Mouse (Mus musculus): ENCODE measurements around the gene Dph1.

Gene Dph1

DNA sequence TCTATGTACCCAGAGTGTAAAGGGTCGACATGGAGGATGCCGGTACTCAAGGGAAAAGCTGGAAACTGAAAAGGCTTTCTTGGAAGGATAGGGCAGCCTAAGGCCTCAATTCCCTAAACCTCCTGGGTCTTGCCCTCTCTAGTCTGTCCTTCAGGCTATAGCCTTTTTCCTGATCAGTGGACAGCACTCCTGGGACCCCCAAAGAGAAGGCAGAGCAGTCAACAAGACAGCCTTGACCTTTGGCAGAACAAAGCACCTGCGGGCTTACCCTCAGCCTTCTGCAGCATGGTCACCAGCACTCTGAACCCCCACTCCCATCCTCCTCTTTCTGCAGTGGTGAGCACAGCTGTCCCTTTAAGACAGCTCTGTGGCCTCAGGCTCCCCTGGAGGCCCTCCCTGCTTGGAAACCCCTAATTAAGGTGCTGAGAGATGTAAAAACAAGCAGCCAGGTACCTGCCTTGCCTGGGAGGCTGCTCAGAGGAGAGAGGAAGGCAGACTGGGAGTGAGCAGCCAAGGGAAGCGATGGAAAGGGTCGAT is at the start of gene Dph1:
Gene Dph1 (minus strand): TSS at position 337 of the 537 bp plus-strand sequence.
- no peak for DNase-seq (ENCODE audit: low spot score in 2 of 2)

DNA sequence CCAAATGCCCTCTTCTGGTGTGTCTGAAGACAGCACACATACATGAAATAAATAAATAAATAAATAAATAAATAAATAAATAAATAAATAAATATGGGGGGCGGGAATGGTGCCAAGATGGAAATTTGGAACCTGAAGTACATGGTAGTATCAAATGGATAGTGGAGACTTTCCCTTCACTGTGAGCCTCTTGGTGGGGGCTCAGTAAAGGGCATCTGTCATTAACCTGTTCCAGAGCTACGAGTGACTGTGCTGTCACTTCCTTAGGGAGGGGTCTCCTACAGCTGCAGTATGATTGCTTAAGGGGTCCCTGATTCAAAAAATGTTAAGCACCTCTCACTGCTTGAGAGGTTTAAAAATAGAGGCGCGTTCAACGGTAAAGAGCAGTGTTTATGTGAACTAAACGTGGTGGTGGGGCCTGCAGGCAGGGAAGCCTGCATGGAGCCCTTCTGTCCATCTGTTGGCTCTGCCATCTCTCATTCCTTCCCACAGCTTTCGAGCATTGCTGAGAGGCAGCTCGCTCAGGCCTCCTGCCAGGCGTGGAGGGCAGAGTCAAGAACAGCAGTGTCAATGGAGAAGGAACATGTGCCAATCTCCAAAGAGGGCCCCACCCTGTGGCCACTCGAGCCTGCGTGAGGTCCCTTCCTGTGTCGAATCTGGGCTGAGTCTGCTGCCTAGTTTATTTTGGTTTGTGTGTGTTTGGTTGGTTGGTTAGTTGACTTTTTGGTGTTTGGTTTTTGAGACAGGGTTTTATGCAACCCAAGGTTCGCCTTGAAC is 49.3 kb upstream of the Dph1 start:
- DNase-seq (ENCODE audit: low spot score in 2 of 2): no peak

DNA sequence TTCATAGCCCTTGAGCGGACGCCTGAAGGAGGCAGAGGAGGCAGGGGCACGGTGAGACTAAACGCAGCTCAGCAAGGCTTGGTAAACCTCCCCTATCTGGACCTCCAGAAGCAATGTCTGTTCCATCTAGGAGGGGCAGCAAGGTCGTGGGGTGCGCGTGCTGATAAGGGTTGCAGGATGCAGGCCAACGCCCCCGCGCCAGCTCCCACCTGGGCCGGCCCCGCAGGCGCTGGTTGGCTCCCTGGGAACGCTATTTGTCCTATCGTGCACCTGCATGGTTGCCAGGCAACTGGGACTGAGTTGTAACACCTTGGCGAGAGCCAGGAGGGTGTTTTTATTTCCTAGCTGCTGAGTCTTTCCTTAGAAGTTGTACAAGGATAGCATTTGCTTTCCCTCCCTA is 43.7 kb upstream of the Dph1 start:
- no peak for DNase-seq (ENCODE audit: low spot score in 2 of 2)

DNA sequence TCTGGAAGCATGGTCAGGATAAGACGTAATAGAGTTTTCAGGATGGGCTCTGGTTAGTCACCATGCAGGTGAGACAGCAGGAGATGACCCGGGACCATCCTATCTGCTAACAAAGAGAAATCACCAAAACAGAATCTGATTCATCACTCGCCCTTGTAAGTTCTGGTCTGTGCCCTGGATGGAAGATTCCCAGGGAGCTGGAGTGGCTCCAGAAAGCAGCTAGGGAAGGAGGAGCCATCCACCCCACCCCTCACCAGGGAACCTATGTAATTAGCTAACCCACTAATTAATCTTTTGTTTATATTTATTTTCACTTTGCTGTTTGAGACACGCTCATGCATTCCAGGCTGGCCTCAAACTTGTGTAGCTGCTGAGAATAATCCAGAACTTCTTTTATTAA is 41.4 kb upstream of the Dph1 start:
- no peak for DNase-seq (ENCODE audit: low spot score in 2 of 2)

DNA sequence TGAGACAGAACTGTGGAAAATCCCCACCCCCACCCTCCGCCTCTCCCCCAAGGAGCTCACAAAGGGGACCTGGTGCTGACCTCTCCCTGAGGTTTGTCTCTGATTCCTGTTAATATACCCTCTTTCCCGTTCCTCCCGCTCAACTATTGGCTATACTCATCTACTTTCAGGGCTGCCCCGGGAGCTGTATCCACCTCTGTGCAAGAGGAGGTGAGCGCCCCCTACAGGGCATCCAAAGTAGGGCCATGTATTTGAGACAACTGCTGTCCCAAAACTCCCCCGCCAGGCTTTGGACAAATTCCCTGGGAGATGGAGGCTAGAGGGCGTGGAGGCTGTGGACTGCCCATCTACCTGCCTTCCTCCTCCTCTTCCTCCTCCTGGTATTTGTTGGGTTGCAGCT is 40.7 kb upstream of the Dph1 start:
- DNase-seq (ENCODE audit: low spot score in 2 of 2): peak; percentile 36 to 58

DNA sequence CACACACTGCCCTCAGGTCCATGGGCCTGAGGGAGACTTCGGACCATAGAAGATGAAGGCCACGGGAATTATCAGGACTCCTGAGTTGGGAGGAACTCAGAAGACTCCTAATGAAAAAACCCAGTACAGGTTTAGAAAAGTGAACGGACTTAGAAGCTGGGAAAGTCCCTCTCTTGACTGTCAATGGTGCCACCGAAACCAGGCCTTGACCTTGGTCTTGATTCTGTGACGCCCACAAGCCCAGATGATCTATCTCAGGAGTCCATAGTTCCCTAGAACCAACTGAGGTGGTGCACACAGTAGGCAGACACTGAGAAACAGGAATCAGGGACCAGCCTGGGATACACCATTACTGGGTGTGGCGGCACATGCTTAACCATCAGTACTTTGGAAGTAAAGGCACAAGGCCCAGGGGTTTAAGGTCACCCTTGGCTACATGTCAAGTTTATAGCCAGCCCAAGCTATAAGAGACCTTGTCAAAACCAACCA is 39.3 kb upstream of the Dph1 start:
- DNase-seq (ENCODE audit: low spot score in 2 of 2): no peak

DNA sequence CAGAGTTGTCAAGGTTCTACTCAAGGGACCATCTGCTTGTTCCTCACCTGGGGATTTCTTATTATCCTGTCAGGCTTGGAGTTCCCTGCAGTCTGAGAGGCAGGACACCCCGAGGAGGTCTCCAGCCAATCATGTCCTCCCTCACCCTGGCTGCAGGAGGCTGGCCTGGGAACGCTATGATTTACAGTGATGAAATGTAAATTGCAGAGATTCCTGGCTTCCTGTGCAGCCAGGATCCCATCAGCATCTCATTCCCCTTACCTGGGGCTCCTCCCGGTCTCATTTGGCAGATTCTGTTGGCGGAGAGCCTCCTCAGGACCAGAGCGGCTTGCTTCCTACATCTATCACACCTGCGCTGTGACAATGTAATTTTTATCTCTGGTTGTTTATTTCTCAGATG is 38.2 kb upstream of the Dph1 start:
- no peak for DNase-seq (ENCODE audit: low spot score in 2 of 2)

DNA sequence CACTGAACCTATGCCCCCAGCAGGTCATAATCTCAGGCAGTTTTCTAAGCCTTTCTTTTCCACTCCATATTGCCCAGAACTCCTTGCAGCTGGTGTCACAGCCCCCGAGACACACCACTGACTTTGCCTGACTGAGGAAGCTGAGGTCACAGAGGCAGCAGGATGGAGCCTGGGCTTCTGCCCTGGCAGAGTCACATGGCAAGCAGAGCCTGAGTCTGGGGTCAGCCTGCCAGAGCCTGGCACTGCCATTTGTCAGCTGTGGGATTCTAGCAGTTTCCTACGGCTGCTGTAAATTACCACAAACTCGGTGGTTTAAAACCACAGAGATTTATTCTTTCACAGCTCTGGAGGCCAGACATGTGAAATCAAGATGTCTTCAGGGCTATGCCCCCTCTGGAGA is 36.6 kb upstream of the Dph1 start:
- no peak for DNase-seq (ENCODE audit: low spot score in 2 of 2)

DNA sequence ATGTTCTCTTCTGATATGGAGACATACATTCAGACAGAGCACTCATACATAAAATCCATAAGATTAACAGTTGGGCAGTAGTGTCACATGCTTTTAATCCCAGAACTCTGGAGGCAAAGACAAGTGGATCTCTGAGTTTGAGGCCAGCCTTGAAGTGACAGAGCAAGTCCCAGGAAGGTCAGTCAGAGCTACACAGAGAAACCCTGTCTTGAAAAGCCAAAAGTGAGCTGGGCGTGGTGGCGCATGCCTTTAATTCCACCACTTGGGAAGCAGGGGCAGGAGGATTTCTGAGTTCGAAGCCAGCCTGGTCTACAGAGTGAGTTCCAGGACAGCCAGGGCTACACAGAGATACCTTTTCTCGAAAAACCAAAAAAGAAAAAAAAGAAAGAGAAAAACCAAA is 33.8 kb upstream of the Dph1 start:
- DNase-seq (ENCODE audit: low spot score in 2 of 2): no peak

DNA sequence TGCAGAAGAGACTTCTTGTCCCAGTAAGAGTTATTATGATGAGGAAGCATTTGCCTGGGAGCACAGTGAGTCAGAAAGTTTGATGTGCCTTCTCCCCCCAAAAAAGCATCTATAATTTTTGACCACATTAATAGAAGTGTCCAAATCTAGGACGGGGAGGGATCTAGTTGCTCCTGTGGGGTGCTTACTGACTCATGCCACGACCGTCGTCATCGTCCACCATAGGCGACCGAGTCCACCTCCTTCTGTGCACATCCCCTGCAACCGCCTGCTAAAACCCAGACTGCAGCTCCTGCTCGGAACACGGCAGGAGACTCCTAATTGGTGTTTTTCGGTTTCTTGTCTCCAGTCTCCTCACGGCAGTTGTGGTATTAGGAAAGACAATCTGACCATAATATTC is 33.0 kb upstream of the Dph1 start:
- DNase-seq (ENCODE audit: low spot score in 2 of 2): no peak

DNA sequence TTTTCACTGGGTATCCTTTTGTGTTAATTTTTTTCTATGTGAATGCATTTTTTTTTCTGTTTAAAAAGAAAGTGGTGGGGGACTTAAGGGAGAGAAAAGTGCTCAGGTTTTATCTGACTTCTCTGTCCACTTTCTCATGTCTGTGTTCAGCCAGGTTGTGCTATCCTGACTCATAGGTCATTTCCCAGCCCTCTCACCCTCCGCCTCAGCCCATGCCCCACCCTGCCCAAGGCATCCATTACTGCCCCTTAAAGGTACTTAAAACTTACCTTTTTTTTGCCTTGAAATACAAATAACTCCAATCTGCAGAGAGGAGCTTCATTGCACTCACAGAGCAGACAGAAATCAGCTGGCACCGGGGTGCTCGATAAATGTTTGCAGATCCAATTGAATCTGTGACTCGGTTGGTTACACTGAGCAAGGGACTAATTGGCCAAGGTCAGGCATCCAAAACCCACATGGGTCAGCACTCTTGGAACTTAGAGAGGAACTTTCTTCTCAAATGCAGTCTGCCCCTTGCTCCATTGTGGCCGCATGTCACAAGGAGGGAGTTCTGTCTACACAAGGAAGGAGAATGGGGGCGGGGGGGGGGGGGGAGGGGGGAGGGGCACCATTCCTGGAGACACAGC is 29.6 kb upstream of the Dph1 start:
- DNase-seq (ENCODE audit: low spot score in 2 of 2): no peak

DNA sequence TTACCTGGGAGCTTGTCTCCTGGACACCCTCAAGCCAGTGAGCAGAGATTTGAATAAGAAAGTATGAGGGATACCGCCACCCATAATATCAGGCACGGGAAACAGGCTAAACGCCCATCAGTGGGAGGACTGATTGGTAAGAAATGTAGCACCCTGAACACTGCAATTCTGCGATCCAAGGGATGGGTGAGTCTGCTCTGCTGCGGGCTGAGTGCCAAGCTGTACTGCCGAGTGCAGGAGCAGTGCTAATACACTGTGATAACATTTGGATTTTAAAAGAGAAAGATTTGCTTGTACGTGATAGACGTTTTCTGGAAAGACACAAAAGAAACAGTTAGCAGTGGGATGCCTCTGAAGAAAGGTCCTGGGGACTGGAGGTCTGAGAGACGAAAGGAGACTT is 29.1 kb upstream of the Dph1 start:
- DNase-seq (ENCODE audit: low spot score in 2 of 2): no peak

DNA sequence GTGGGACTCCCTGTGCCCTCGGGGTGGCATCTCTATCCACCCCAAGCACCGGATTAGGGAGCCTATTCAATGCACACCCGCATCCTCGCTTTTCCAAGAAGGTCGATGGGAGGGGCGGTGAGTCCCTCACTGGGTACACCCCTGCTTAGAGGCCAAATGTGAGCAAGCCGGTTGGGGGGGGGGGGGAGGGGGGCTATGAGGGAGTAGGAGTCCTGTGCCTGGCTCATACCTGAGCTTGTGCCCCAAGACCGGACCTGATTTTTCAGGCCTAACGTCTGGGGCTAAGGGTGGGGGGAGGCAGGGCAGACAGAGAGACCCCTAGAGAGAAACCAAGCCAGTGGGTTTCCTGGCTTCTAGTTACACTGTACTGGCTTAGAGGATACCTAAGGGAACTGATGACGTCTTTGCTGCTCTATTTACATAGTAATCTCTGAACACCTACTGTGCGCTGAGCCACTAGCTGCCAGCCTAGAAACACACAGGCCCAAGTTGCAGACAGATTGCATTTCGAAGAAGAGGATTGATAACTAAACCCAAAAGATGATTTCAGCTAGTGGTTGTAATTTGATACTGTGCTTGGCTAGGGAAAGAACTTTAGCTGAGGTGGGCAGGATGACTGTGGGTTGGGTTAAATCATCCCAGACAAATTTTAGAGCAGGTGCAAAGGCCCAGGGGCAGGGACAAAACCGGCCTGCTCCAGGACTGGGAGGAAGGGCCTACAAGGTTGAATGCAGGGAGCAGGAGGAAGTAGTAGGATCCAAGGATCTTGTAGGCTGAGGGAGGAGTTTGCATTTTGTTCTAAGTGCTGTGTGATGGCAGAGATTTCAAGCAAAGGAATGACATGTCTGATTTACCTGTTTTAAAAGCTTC is 23.3 kb upstream of the Dph1 start:
- DNase-seq (ENCODE audit: low spot score in 2 of 2): no peak

DNA sequence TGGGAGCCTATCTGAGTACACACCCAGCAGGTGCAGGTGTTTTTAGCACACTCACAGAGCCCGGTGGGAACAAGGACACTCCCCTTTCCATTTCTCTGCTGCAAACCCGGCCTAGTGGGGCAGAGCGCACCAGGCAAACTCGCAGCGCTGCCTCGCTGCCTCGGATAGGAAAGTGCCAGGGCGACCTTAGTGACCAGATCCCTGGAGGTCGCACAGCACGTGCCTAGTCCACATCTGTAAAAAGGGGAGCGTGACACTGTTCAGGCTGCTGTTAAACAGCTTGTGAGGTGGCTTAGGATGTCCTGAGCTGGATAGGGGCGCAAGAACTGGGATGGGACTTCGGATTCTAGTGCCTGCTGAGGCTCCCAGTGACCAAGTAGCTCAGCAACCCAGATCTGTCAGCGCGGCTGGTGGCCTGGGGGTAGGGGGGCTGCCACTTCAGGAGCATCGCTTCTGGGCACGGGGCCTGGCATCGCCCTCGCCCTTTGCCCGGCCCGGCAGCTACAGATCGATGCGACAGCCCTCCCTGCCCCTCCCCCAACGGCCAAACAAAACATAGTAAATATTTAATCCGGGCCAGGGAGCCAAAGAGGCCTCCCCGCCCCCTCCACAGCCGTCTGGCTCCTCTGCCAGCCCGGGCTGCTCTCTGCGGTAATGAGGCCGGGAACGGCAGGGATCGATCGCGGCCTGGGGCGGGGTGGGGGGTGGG is 22.5 kb upstream of the Dph1 start:
- DNase-seq (ENCODE audit: low spot score in 2 of 2): peak; percentile 37 to 39

DNA sequence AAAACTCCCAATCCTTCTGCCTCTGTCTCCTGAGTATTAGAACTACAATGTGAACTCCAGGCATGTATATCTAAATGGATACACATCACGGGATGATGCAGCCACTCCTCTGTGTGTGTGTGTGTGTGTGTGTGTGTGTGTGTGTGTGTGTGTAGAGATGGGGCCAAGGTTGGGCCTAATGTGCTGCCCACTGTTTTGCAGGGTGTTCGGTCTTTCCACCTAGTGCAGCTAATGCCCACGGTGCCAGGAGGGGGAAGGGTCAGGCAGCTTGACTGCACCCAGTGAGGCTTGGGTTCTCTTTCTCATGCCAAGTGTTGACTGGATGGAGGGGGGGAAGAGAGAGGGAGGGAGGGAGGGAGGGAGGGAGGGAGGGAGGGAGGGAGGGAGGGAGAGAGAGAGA is 21.8 kb upstream of the Dph1 start:
- no peak for DNase-seq (ENCODE audit: low spot score in 2 of 2)

DNA sequence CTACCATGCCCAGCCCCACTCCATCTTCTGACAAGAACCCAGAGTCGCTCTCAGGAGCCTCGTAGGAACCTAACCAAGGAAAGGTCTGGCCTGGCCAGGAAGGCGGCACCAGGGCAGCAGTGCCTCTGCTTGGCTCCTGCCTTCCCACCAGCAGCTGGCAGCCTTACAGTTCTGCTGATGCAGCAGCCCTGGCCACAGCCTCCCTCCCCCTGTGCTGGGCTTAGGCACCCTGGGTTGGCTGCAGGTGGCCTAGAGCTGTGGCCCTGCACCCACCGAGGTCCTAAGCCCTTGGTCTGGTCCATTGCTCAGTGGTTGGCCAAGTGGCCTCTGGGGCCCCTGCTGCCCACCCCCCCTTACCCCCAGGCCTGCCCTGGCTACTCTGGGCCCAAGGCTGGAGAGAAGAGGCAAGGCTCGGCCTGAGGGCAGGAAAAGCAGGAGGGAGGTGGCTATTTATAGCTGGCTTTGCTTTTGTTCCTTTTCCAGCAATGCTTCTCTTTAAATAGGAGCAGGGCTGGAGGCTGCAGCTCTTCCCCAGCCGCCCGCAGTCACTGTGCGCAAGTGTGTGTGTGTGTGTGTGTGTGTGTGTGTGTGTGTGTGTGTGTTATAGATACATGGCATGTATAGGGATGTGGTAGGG is 21.1 kb upstream of the Dph1 start:
- DNase-seq (ENCODE audit: low spot score in 2 of 2): no peak

DNA sequence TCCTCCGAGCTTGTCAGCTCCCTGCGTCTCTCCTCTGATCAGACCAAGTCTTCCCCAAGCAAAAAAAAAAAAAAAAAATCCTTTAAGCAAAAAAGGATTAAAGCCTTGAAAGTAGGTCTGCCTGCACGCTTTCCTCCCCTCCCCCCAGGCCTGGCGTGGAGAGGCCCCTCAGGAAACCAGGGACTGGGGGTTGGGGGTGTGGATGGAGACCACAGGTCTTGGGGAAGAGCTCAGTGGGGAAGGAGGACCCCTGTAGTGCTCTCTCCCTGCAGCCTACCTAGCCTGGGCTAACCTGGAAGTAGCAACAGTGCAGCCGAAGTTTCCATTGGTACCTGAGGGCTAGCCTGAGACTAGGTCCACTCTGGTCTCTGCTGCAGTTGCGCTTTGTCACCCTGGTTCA is 19.7 kb upstream of the Dph1 start:
- DNase-seq (ENCODE audit: low spot score in 2 of 2): no peak

DNA sequence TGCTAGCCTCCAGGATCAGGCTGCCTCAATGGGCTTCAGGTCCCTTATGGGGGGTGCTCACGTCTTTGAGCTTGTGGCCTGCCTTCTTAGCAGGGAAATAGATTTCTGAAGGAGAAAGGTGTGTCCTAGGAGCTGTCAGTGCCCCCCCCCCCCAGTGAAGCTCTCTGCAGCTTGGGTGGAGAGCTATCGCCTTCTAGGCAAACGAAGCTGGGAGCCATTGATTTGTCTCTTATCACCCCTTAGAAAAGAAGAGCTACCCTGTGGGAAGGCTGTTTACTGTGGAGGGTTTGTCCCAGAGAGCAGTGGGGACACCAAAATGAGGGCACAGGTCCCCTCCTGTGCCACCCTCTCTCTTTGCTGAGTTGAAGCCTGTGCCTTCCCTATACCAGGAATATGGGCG is 19.1 kb upstream of the Dph1 start:
- DNase-seq (ENCODE audit: low spot score in 2 of 2): no peak

DNA sequence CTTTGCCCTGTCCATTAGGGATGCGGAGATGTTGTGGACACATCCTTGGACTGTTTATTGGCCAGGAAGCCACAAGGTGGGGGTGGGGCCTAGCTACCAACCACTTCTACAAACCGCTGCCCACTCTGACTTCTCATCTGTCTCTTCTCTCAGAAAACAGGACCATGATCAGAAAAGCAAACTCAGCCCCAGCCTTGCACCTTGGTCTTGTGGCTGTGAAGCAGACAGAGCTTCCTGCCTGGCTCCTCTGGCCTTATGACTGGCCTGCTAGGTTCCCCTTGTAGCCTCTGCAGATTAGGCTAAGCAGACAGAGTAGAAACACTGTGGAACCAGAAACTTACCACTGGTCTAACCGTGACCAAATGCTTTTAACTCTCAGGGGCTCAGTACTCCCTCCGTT is 18.3 kb upstream of the Dph1 start:
- no peak for DNase-seq (ENCODE audit: low spot score in 2 of 2)

DNA sequence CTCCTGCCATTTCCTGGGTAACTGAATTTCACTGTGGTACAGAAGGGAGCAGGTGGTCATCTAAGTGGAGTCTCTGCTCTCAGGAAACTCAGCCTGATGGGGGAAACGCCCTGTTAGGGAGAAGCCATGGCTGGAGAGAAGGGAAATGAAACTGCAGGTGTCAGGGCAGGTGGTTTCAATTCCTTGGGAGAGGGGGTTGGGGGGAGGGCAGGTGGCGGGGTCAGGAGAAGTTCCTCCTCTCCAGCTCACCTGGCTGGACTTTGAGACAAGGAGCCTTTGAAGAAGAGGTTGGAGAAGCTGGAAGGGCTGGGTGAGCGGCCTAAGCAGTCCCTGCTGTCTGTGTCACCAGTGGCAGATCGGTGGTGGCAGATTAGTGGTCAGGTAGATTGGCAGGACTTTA is 15.3 kb upstream of the Dph1 start:
- DNase-seq (ENCODE audit: low spot score in 2 of 2): no peak

DNA sequence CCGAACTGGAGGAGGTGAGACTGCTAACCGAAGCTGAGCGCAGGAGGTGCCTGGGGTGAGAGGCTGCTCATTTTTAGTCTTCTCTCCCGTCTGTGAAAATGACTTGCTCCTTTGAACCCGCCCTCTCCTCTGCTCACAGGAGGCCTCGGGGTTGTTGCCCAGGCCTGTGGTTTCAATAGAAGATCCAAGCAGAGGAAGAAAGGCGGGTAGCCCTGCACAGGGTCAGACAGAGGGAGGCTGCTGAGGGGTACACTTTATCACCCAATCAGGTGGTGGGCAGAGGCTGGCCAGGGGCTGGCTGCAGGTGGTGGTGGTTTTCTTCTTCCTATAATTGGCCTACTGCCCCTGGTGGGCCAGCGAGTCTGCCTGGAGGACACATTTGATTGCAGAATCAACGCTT is 13.4 kb upstream of the Dph1 start:
- DNase-seq (ENCODE audit: low spot score in 2 of 2): no peak
